Mouse (Mus musculus) C2C12 (cell line): ENCODE data around the gene Nrap.

Source experiments
- CEBPB ChIP-seq: IDR thresholded peaks from one replicate; pipeline ENCODE4 v1.6.1; 2011; ENCODE audit warnings: low read depth, mild to moderate bottlenecking, control low read depth, moderate library complexity
- CTCF ChIP-seq: IDR thresholded peaks from one replicate; pipeline ENCODE4 v1.5.1; 2011; ENCODE audit not compliant: control insufficient read depth, insufficient read depth, insufficient read length
- MAX ChIP-seq: IDR thresholded peaks from one replicate; pipeline ENCODE4 v1.6.1; 2011; ENCODE audit warnings: mild to moderate bottlenecking, control low read depth
- MYOD1 ChIP-seq: IDR thresholded peaks from one replicate; pipeline ENCODE4 v1.6.1; 2011; ENCODE audit warnings: low read depth; ENCODE audit not compliant: control insufficient read depth, insufficient read length
- MYOG ChIP-seq: IDR thresholded peaks from one replicate; pipeline ENCODE4 v1.6.1; 2011; ENCODE audit not compliant: control insufficient read depth, insufficient read length; ENCODE audit errors: extremely low read depth
- USF1 ChIP-seq: IDR thresholded peaks from one replicate; pipeline ENCODE4 v1.6.1; 2011; ENCODE audit warnings: low read depth, mild to moderate bottlenecking, control low read depth, moderate library complexity

GRCm38 (mm10) chr19:56325676-56326075, 64.2 kb downstream of the Nrap start:
- no peak for TF ChIP-seq MAX
- TF ChIP-seq USF1 = no peak
- no peak for TF ChIP-seq CTCF
- TF ChIP-seq MYOG = no peak
- TF ChIP-seq CEBPB = no peak
- no peak for TF ChIP-seq MYOD1
